Mouse (Mus musculus) CD4-positive, CD25-positive, alpha-beta regulatory T cell, adult 2 months (primary cell): ENCODE results near the gene Gpatch11.

ENCODE experiments used
- DNase-seq: peaks from one replicate; pipeline ENCODE4 v3.0.0-alpha.2; 2012; ENCODE audit warnings: low read depth, low spot score

Gpatch11 gene

GRCm38 (mm10) chr17:78894991-78895390 is 59.6 kb downstream of the Gpatch11 start:
- DNase-seq, result no peak

- peak; percentile 60 for DNase-seq
Measured at GRCm38 (mm10) chr17:78895394-78895793, 60.0 kb downstream of the Gpatch11 start.
